Mouse (Mus musculus) small intestine, adult 2 months (tissue): ENCODE measurements around the gene Yme1l1.

ENCODE experiments used
- CTCF ChIP-seq: fragments of 200-500 bp; IDR thresholded peaks from 2 replicates; pipeline ENCODE4 v1.5.1; 2012; ENCODE audit warnings: low read depth, mild to moderate bottlenecking, control low read depth, inconsistent platforms, low read length, moderate library complexity, mixed read lengths; ENCODE audit not compliant: insufficient replicate concordance, insufficient read length; ENCODE audit errors: extremely low read depth
- POLR2A ChIP-seq: fragments of 200-500 bp; IDR thresholded peaks from 2 replicates; pipeline ENCODE4 v1.6.1; 2012; ENCODE audit warnings: low read depth, mild to moderate bottlenecking, control low read depth, inconsistent platforms, low read length, moderate library complexity

- TF ChIP-seq POLR2A (no peak), CTCF (no peak)
Measured at GRCm38 (mm10) chr2:23119573-23119972, 36.6 kb upstream of the Yme1l1 start.
